Mouse (Mus musculus) heart, postnatal 36 days (tissue): ENCODE results near the gene Stk35. TPM values are rescaled to one million over a fixed set of nuclear protein-coding genes. Genes with fewer than 3 reads are reported as not detected.

ENCODE experiments used
- total RNA-seq, 2 experiments: library from RNA; stranded (reverse); gene quantifications; 2 replicates each; pipeline ENCODE4 v1.2.3; 2021

Stk35 gene
- total RNA-seq, 2 experiments from 2014 or later, result 16.6 to 20.9 TPM

Other genes starting within 250 kb of the Stk35 start
- 10 to 100 TPM; 27.0 to 32.2 TPM for gene Sirpa, start 207.7 kb upstream of the Stk35 start, total RNA-seq
- gene Pdyn, start 100.7 kb upstream of the Stk35 start, total RNA-seq, result not detected
- gene Tgm3, start 211.8 kb downstream of the Stk35 start, total RNA-seq, result under 1 TPM in 1 of 2 experiments, not detected in 1; 0.11 TPM